Mouse (Mus musculus) adrenal gland (tissue): ENCODE data around the gene Pik3r5.

ENCODE experiments used
- intact Hi-C: fragments of 180-260 bp; cut with DNase I; formaldehyde crosslinking; loops from one replicate; pipeline ENCODE4 v1.15.1; 2025
- long read RNA-seq, 2 experiments: library from polyadenylated mRNA; unstranded; transcript quantifications; one replicate each; pipeline ENCODE4 v2.0.0; 2020; ENCODE audit warnings: borderline replicate concordance in 1 of 2; ENCODE audit not compliant: insufficient replicate concordance in 1 of 2

Gene Pik3r5
- long read RNA-seq, experiment 1 = 0 reads
- long read RNA-seq, experiment 2, partial matches to known transcripts = 0 of 1 reads
- long read RNA-seq, experiment 2, other reads (novel, unspliced or antisense) = 1 of 1 reads

GRCm38 (mm10) chr11:68431699-68432360 lies at the start of gene Pik3r5:
Pik3r5 (plus strand) TSS chr11:68432121.
- intact Hi-C loops = loop anchor here (5.0 kb wide), 2 partner anchors 50 to 115 kb away; no protein-coding TSS in a partner anchor

GRCm38 (mm10) chr11:68383519-68383918 lies 48.4 kb upstream of the Pik3r5 start:
- intact Hi-C loops = no loop called here

GRCm38 (mm10) chr11:68384131-68384530 lies 47.8 kb upstream of the Pik3r5 start:
- intact Hi-C loops = no loop called here

GRCm38 (mm10) chr11:68384592-68385020 lies 47.3 kb upstream of the Pik3r5 start:
- intact Hi-C loops = no loop called here

GRCm38 (mm10) chr11:68385021-68385821 lies 46.7 kb upstream of the Pik3r5 start:
- intact Hi-C loops = no loop called here

- intact Hi-C loops = no loop called here
These were observed 45.9 kb upstream of the Pik3r5 start for GRCm38 (mm10) chr11:68385921-68386588.

- intact Hi-C loops = no loop called here
These were observed 45.1 kb upstream of the Pik3r5 start for GRCm38 (mm10) chr11:68386589-68387440.

- intact Hi-C loops = no loop called here
These were observed 44.5 kb upstream of the Pik3r5 start for GRCm38 (mm10) chr11:68387441-68387760.

GRCm38 (mm10) chr11:68387971-68388654 lies 43.8 kb upstream of the Pik3r5 start:
- intact Hi-C loops = no loop called here

- intact Hi-C loops = no loop called here
These were observed 43.3 kb upstream of the Pik3r5 start for GRCm38 (mm10) chr11:68388655-68389015.

GRCm38 (mm10) chr11:68389621-68390020 lies 42.3 kb upstream of the Pik3r5 start:
- intact Hi-C loops = no loop called here

GRCm38 (mm10) chr11:68390381-68391287 lies 41.3 kb upstream of the Pik3r5 start:
- intact Hi-C loops = no loop called here

GRCm38 (mm10) chr11:68393897-68394490 lies 37.9 kb upstream of the Pik3r5 start:
- intact Hi-C loops = no loop called here

- intact Hi-C loops = no loop called here
These were observed 37.2 kb upstream of the Pik3r5 start for GRCm38 (mm10) chr11:68394749-68395148.

GRCm38 (mm10) chr11:68395546-68395945 lies 36.4 kb upstream of the Pik3r5 start:
- intact Hi-C loops = no loop called here

GRCm38 (mm10) chr11:68398891-68399547 lies 32.9 kb upstream of the Pik3r5 start:
- intact Hi-C loops = no loop called here

- intact Hi-C loops = no loop called here
These were observed 32.3 kb upstream of the Pik3r5 start for GRCm38 (mm10) chr11:68399548-68400020.

- intact Hi-C loops = no loop called here
These were observed 31.8 kb upstream of the Pik3r5 start for GRCm38 (mm10) chr11:68400021-68400671.
